Mouse (Mus musculus): ENCODE data around the gene Nab1.
"Not testable (repeated sequence)": the region's sequence is repeated elsewhere in the genome, so short reads cannot be mapped to it uniquely, and the experiment has no call there.

Nab1 gene

DNA sequence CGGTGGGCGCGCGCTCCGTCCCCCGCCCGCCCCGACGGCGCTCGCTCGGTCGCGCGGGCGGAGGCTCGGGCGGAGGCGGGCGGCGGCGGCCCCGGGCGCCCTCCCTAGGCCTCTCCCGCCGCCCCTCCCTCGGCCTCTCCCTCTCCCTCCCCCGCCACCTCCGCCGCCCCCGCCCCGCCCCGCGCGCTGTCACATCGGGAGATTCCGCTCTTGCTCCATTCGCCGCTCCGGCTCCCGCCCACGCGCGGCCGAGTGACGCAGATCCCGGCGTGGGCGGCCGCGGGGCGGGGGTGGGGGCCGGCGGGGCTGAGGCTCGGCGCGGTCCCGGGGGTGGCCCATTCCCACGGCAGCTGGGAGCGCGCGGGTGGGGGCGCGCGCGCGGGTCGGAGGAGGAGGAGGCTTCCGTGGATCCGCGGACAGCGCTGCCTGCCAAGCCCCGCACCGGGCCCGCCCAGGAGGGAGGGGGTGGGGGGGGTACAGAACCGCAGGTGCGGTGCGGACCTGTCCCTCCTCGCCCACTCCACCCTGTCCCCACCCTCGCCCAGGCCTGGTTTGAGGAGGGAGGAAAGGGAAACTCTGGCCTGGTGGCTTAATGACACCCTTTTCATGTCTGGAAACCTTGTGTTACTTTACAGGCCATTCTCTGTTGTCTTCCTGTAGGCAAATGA, at the start of gene Nab1:
Gene Nab1 (minus strand): TSS at position 366 of the 668 bp plus-strand sequence.
- DNase-seq (ENCODE audit: low spot score in 2 of 2) = peak; percentile 43 to 61

DNA sequence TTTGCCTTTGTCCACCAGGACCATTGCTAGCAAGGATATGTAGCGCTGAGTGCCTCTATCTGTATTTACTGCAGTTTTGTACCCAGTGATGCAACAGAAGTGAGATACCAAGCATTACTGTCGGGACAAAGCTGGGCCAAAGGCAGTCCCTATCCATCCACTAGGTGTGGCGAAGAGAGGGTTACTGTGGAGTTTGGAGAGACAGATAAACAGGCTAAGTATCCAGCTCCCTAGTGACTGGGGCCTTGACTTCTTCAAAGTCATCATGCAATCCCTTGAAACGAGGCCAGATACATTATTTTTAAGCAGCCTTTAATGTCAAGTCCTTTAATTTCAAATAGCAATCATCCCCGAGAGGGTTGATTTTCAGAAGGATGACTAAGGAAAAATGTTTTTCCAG, 47.0 kb upstream of the Nab1 start:
- no peak for DNase-seq (ENCODE audit: low spot score in 2 of 2)

GRCm38 (mm10) chr1:52546796-52547195, 46.3 kb upstream of the Nab1 start:
- DNase-seq (ENCODE audit: low spot score in 2 of 2) = no peak

GRCm38 (mm10) chr1:52540124-52540523, 39.6 kb upstream of the Nab1 start:
- not testable (repeated sequence) for DNase-seq (ENCODE audit: low spot score in 2 of 2)

DNA sequence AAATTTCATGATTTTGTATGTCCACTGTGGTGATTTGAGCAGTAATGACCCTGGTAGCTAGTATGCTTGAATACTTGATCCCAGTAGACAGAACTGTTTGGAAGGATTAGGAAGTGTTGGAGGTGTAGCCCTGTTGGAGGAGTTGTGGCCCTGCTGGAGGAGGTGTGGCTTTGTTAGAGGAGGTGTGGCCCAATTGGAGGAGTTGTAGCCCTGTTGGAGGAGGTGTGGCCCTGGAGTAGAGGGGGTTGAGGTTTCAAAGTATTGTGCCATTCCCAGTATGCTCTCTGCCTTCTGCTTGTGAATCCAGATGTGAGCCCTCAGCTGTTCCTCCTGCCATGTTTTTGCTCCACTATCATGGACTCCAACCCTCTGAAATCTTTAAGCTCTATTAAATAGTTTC, 29.5 kb upstream of the Nab1 start:
- DNase-seq (ENCODE audit: low spot score in 2 of 2) = no peak

GRCm38 (mm10) chr1:52527656-52528055, 27.2 kb upstream of the Nab1 start:
- no peak for DNase-seq (ENCODE audit: low spot score in 2 of 2)

DNA sequence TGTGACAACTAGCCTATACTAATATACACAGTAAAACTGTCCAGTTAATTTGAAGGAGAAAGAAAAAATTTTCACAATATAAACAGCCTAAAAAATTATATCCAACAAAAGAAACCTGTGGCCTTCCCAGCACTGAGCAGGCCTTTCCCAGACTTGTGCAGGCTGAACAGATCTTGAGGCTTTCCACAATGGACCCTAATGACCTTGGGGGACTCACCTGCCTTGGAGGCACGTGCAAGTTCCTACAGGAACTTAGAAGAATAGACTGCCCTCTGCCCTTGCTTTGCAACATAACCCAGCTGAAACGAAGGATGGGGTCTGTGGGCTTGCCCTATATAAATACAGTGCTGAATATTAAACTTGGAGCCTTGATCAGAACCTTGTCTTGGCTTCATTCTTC, 26.8 kb upstream of the Nab1 start:
- DNase-seq (ENCODE audit: low spot score in 2 of 2) = no peak

DNA sequence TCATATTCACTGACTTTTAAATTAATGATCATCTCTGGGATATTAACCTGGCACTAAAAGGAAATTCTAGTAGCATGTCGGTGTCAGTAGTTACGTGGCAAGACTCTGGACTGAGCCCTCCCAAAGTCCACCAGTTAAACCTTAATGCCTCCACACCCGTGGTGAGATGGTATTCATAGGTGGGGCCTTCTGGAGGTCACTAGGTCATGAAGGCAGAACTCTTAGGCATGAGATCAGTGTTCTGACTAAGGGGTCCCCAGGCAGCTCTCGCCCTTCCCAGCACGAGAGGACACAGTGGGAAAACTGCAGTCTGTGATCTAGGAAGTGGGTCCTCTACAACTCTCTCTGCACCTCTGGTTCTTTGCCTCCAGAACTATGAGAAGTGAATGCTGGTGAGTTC, 24.2 kb upstream of the Nab1 start:
- no peak for DNase-seq (ENCODE audit: low spot score in 2 of 2)

DNA sequence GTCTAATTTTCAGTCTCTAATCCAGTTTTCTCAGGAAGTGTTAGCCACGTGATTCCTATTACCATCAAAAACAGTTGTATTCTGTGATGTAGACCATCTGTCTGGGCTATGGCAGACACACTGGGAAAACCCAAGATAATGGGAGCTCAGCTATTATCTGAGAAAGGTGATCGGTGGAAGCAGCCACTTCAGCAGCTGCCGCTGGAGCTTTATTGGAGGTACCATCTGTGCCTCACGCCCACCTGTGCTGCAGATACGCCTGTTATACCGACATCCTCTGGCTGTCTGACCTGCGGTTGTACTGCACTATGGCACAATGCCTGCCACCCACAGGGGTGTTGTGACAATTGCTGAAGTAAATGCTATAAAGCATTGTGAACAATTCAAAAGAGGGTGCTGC, 23.7 kb upstream of the Nab1 start:
- no peak for DNase-seq (ENCODE audit: low spot score in 2 of 2)

DNA sequence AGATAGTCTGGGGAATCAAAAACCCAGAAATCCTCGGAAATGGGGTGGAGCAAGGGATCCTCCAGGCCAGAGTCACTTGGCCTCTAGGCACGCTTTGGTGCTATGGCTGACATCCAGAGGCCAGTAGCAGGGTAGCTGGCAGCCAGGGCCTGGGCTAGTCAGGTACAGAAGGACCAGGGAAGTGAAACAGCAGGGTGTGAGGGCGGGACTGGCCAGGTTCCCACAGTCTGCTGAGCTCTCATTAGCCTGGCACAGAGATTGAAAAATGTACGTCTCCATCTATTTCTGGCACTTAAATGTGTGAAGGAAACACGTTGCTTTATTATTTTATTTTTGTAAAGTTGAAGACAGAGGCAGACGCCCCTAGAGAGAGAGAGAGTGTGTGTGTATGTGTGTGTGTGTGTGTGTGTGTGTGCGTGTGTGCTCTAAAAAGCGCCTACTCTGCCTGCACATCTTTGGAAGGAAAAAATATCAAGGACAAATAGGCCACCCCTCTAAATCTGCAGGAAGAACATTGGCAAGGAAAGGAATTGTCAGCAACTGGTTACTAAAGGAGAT, 21.0 kb upstream of the Nab1 start:
- DNase-seq (ENCODE audit: low spot score in 2 of 2) = peak in 1 of 2 experiments; percentile 47

GRCm38 (mm10) chr1:52520131-52520530, 19.7 kb upstream of the Nab1 start:
- DNase-seq (ENCODE audit: low spot score in 2 of 2) = no peak

DNA sequence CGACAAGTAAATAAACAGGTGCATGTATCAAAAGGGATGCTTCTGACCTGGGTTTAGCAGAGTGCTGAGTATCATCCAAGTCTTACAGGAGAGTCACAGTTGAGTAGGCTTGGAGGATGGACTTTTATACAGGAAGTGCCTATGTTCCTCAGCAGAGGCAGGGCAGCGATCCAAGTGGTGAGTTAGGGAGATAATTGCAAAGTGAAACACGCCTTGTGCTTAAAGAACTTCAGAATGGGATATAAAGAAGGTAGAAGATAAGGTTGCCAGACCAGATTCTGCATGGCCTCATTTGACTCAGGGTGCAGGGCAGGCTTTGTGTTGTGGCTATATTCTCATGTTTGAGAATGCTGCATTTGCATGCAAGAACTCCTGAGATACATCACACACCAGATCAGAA, 14.8 kb upstream of the Nab1 start:
- no peak for DNase-seq (ENCODE audit: low spot score in 2 of 2)

- DNase-seq (ENCODE audit: low spot score in 2 of 2) = no peak
Measured at GRCm38 (mm10) chr1:52511788-52512425, 11.4 kb upstream of the Nab1 start.

DNA sequence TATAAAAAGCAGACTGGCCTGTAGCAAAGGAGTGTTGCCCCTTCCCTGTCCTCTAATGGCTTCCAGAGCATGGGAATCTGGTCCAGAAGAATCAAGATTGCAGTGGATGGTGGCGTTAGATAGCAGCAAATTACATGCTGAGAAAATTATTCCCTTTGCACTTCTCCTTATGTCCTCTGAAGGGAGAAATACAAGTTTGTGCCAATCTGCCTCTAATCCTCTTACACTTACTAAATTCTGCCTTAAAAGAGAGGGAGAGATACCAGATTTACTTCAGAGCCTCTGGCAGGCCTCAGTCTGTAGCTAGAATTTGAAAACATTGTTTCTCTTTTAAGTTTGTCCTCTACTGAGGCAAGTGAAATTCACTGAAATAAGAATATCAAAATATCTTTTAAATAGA, 5.7 kb upstream of the Nab1 start:
- DNase-seq (ENCODE audit: low spot score in 2 of 2) = no peak

DNA sequence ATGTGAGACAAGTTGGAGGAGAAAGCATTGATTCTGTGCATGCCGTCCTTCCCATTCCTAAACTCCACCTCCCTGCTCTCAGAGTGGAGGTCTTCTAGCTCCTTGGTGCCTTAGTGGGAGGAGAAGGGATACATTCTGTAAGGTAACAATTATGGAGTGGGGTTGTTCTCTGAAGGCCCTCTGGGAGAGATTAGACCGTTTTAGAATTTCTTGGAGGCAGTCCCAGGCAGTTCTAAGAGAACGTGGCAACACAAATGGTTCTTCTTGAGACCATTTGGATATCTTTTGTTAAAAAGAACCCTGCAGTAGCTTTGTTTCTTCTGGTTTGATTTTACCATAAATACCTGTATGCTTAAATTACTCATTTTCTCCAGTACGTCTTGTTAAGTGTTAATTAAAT, 1.8 kb upstream of the Nab1 start:
- DNase-seq (ENCODE audit: low spot score in 2 of 2) = no peak

DNA sequence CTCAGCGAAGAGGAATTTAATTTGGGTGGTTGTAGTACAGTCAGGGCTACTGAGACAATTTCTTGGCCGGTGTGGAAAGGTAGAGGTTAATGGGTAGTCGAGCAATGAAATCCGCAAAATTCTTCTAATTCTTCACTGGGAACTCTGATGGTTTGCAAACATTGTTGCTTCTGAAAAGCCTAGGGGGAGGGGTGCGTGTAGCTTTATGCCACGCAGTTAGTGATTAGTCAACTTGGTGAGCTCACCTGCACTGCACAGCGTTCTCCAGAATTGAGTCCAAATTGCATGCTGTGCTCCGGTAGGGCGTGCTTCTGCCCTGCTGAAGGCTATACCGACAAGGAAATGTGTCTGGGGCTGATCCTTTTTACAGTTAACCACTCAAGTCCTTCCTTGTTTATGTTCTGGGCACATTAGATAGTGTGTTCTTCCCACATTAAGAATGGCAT, 1.2 kb upstream of the Nab1 start:
- no peak for DNase-seq (ENCODE audit: low spot score in 2 of 2)

DNA sequence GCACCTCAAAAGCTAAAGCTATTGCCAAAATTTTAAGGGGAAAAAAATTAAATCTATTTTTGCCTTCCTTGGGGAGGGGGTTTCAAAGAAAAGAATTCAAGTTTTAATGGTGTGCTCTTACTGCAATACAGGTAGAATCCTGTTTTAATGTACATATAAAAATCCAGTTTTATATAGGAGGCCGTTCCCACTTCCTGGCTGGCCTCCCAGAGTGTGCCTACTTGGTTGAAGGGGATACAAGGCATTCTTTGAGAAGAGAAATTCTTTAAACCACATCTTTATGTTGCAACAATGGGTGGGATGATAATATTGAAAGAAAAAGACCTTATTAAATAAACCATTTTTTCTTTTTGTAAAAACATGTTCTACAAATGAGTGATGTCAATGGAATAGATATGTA, 611 bp upstream of the Nab1 start:
- DNase-seq (ENCODE audit: low spot score in 2 of 2) = no peak

DNA sequence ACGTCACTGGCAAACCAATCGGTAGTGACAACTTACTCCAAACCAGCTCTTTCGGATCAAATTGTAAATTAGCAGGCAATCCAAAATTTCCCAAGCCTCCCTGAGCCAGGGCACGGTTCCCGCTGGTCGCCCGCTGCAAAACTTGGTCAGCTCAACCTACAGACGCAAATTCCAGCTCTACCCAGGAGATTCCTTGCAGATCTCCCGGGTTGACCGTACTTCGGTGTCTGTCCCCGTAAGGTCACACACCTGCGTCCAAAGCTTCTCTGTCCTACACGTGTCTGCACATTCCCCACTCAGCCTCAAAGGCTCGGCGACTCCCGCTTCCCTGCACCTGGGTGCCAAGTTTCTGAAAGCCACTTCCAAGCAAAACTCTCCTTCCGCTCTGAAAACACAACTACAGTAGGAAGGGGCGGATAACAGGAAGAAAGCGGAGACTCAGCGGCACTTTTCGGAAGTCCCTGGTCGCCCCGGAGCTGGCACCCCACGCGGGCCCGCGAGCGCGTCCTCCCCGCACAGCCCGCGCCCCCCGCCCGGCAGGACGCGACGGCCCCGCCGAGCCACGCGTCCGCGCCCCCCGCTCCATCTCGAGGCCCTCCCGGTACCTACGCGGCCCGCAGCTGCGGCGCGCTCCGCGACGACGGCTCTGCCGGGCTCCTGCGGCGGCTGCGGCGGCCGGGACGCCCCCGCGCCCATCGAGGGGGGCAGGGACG, 722 bp downstream of the Nab1 start:
- DNase-seq (ENCODE audit: low spot score in 2 of 2) = peak in 1 of 2 experiments; percentile 32

- DNase-seq (ENCODE audit: low spot score in 2 of 2) = no peak
Measured at GRCm38 (mm10) chr1:52498786-52499450, 1.6 kb downstream of the Nab1 start.

GRCm38 (mm10) chr1:52489538-52490181, 10.8 kb downstream of the Nab1 start:
- DNase-seq (ENCODE audit: low spot score in 2 of 2) = peak in 1 of 2 experiments; percentile 21

GRCm38 (mm10) chr1:52484980-52485379, 15.5 kb downstream of the Nab1 start:
- DNase-seq (ENCODE audit: low spot score in 2 of 2) = no peak

DNA sequence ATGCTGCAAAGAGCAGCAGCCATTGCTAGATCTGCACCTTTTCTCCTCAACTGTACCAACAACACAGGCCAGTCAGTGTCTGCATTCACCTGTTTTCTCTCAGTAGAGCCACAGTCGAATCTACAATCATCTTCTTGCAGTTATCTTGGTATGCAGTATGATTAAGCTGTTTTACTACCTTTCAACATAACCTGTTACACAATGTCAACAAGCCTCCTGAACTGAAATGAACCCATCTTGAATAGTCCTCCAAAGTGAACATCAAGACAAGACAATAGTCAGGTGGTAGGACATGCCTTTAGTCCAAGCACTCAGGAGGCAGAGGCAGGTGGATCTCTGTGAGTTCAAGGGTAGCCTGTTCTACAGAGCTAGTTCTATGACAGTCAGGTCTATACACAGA, 26.2 kb downstream of the Nab1 start:
- no peak for DNase-seq (ENCODE audit: low spot score in 2 of 2)

Data from cerebellum, postnatal 4 days (tissue).